Mouse (Mus musculus) macrophage (primary cell): ENCODE measurements around the gene Plekhh1. TPM values are rescaled to one million over a fixed set of nuclear protein-coding genes. Genes with fewer than 3 reads are reported as not detected.

Source experiments
- polyA plus RNA-seq: library from polyadenylated mRNA; stranded (reverse); fragments of 250-400 nt; gene quantifications from 3 replicates; pipeline ENCODE4 v1.2.4, GENCODE M21; 2018; ENCODE audit warnings: inconsistent platforms

The Plekhh1 gene
- polyA plus RNA-seq, 1 experiment from 2014 or later = 0.03 TPM

Other genes with a start within 250 kb of the Plekhh1 start
- gene Atp6v1d, start 167.5 kb upstream of the Plekhh1 start, polyA plus RNA-seq = 98.6 to 157 TPM (median 145 TPM) in 3 replicates
- 56.0 to 93.1 TPM (median 62.6 TPM) in 3 replicates for gene Eif2s1, start 167.3 kb upstream of the Plekhh1 start, polyA plus RNA-seq
- gene Plek2, start 122.2 kb upstream of the Plekhh1 start, polyA plus RNA-seq = not detected in 3 replicates
- gene Tmem229b, start 21.5 kb upstream of the Plekhh1 start, polyA plus RNA-seq = 32.1 to 68.0 TPM (median 36.0 TPM) in 3 replicates
- gene Pigh, start 60.5 kb downstream of the Plekhh1 start, polyA plus RNA-seq = 9.8 to 11.4 TPM (median 10.7 TPM) in 3 replicates
- 0.67 to 0.85 TPM in 2 of 3 replicates, not detected in the other for gene Arg2, start 101.6 kb downstream of the Plekhh1 start, polyA plus RNA-seq
- 93.6 to 122 TPM (median 107 TPM) in 3 replicates for gene Vti1b, start 143.5 kb downstream of the Plekhh1 start, polyA plus RNA-seq
- gene Rdh11, start 163.1 kb downstream of the Plekhh1 start, polyA plus RNA-seq = 15.3 to 17.6 TPM (median 16.1 TPM) in 3 replicates
- gene Rdh12, start 179.8 kb downstream of the Plekhh1 start, polyA plus RNA-seq = 0.07 to 0.20 TPM in 2 of 3 replicates, not detected in the other